Mouse (Mus musculus) hindbrain, embryonic 14.5 days (tissue): ENCODE measurements around the gene Arhgap28. TPM values are rescaled to one million over a fixed set of nuclear protein-coding genes. Genes with fewer than 3 reads are reported as not detected.
A peak's percentile ranks its signal among the peaks of the same experiment; 100 is the strongest.

ENCODE experiments used
- ATAC-seq: fragments of 200-750 bp; cut with Nextera tagmentation; 2 replicates; pipeline ENCODE4 v1.8.0; 2017; ENCODE audit warnings: moderate number of reproducible peaks, mild to moderate bottlenecking, moderate TSS enrichment, moderate library complexity; ENCODE audit not compliant: low FRiP score
- DNase-seq: peaks from one replicate; pipeline ENCODE4 v3.0.0-alpha.2; 2015; ENCODE audit warnings: low spot score
- H3K27ac ChIP-seq: fragments of 300-500 bp; sonication (generic); 2 replicates; pipeline ENCODE4 v1.5.1; 2014; ENCODE audit warnings: mild to moderate bottlenecking, moderate library complexity
- H3K27me3 ChIP-seq: fragments of 300-500 bp; sonication (generic); 2 replicates; pipeline ENCODE4 v1.6.1; 2014; ENCODE audit warnings: mild to moderate bottlenecking, low read length, mixed read lengths; ENCODE audit not compliant: control insufficient read depth, insufficient read depth
- H3K36me3 ChIP-seq: fragments of 300-500 bp; sonication (generic); replicated peaks from 2 replicates; pipeline ENCODE4 v1.6.1; 2014; ENCODE audit not compliant: control insufficient read depth, insufficient read depth
- H3K4me1 ChIP-seq: fragments of 300-500 bp; sonication (generic); replicated peaks from 2 replicates; pipeline ENCODE4 v1.6.1; 2014; ENCODE audit warnings: antibody characterized with exemption, low read length, mixed read lengths; ENCODE audit not compliant: control insufficient read depth, insufficient read depth
- H3K4me2 ChIP-seq: fragments of 300-500 bp; sonication (generic); replicated peaks from 2 replicates; pipeline ENCODE4 v1.6.1; 2014; ENCODE audit warnings: mild to moderate bottlenecking, moderate library complexity
- H3K4me3 ChIP-seq: fragments of 300-500 bp; sonication (generic); replicated peaks from 2 replicates; pipeline ENCODE4 v1.5.1; 2014; ENCODE audit warnings: mild to moderate bottlenecking, low read length
- H3K9ac ChIP-seq: fragments of 300-500 bp; sonication (generic); 2 replicates; pipeline ENCODE4 v1.6.1; 2014
- H3K9me3 ChIP-seq: fragments of 300-500 bp; sonication (generic); 2 replicates; pipeline ENCODE4 v1.6.1; 2016; ENCODE audit warnings: low read length; ENCODE audit not compliant: control insufficient read depth
- WGBS: fragments of 180-500 bp; shearing (Covaris S2); extraction: QIAGEN DNeasy Blood & Tissue Kit; methylation state at CpG from one replicate; pipeline ENCODE4 v1.1.7; 2014; 5-methylcytosine and 5-hydroxymethylcytosine counted together
- polyA plus RNA-seq: library from polyadenylated mRNA; unstranded; fragments of >200 nt; fragmentation: Nextera tagmentation; extraction: Ambion mirVana; gene quantifications from 2 replicates; pipeline ENCODE4 v1.2.1, GENCODE M21; 2014

The Arhgap28 gene
- polyA plus RNA-seq, 1 experiment from 2014 or later: 12.2 TPM

GRCm38 (mm10) chr17:68017095-68017494 is 13.2 kb upstream of the Arhgap28 start:
- H3K4me3 ChIP-seq: no peak overlapping the region
- ATAC-seq (no peak), DNase-seq (no peak)
- H3K27ac ChIP-seq: no peak overlapping the region
- WGBS: 62% methylated on average over 3 of the region's 3 CpGs
- H3K36me3 ChIP-seq: no peaks in the 10 kb centered on the region
- H3K27me3 ChIP-seq: no peaks in the 10 kb centered on the region
- no peak overlapping the region for H3K9ac ChIP-seq
- no peaks in the 10 kb centered on the region for H3K9me3 ChIP-seq
- H3K4me1 ChIP-seq: no peaks in the 10 kb centered on the region
- no peak overlapping the region for H3K4me2 ChIP-seq

- ATAC-seq (no peak), DNase-seq (no peak)
- Histone ChIP-seq H3K9me3 (no peaks in the 10 kb centered on the region), H3K9ac (no peak overlapping the region), H3K4me2 (no peak overlapping the region), H3K4me1 (no peaks in the 10 kb centered on the region), H3K4me3 (no peak overlapping the region), H3K36me3 (no peaks in the 10 kb centered on the region), H3K27ac (no peak overlapping the region), H3K27me3 (no peaks in the 10 kb centered on the region)
- 92% methylated on average over 5 of the region's 5 CpGs for WGBS
Measured at GRCm38 (mm10) chr17:68011606-68012005, 7.7 kb upstream of the Arhgap28 start.

GRCm38 (mm10) chr17:68010041-68010440 is 6.1 kb upstream of the Arhgap28 start:
- Histone ChIP-seq H3K9me3 (no peaks in the 10 kb centered on the region), H3K27me3 (no peaks in the 10 kb centered on the region), H3K36me3 (no peaks in the 10 kb centered on the region), H3K4me1 (0 out of 2 replicates have a peak, but pooled peaks cover 1% of the 10 kb centered on the region), H3K4me3 (no peak overlapping the region), H3K27ac (no peak overlapping the region), H3K9ac (no peak overlapping the region), H3K4me2 (no peak overlapping the region)
- 92% methylated on average over 5 of the region's 5 CpGs for WGBS
- ATAC-seq: no peak
- no peak for DNase-seq

GRCm38 (mm10) chr17:68004581-68005330 is 836 bp upstream of the Arhgap28 start:
- no peaks in the 10 kb centered on the region for H3K9me3 ChIP-seq
- H3K4me1 ChIP-seq: peaks cover 17% of the 10 kb centered on the region; the same call in 1 of the 2 replicates
- no peaks in the 10 kb centered on the region for H3K27me3 ChIP-seq
- 9% methylated on average over 10 of the region's 10 CpGs for WGBS
- DNase-seq: no peak
- no peaks in the 10 kb centered on the region for H3K36me3 ChIP-seq
- ATAC-seq: peak; percentile 45; the same call in 1 of the 2 replicates
- H3K27ac ChIP-seq: peak overlapping the region; percentile 80
- peak overlapping the region; percentile 66 for H3K9ac ChIP-seq
- peak overlapping the region; percentile 68 for H3K4me3 ChIP-seq
- H3K4me2 ChIP-seq: peak overlapping the region; percentile 86

GRCm38 (mm10) chr17:68002608-68003595 is 1.0 kb downstream of the Arhgap28 start:
- peak overlapping the region; percentile 86 for H3K4me2 ChIP-seq
- no peak for DNase-seq
- peak overlapping the region; percentile 68 for H3K4me3 ChIP-seq
- 39% methylated on average over 17 of the region's 17 CpGs for WGBS
- H3K36me3 ChIP-seq: no peaks in the 10 kb centered on the region
- H3K9me3 ChIP-seq: no peaks in the 10 kb centered on the region
- H3K9ac ChIP-seq: peak overlapping the region; percentile 66
- H3K4me1 ChIP-seq: peaks cover 17% of the 10 kb centered on the region; the same call in 1 of the 2 replicates
- H3K27me3 ChIP-seq: no peaks in the 10 kb centered on the region
- H3K27ac ChIP-seq: no peak overlapping the region; the same call in 1 of the 2 replicates
- ATAC-seq: no peak

- Histone ChIP-seq H3K27me3 (no peaks in the 10 kb centered on the region), H3K9me3 (no peaks in the 10 kb centered on the region), H3K4me3 (no peak overlapping the region), H3K4me2 (no peak overlapping the region), H3K36me3 (no peaks in the 10 kb centered on the region), H3K27ac (no peak overlapping the region), H3K4me1 (peaks cover 13% of the 10 kb centered on the region; the same call in 1 of the 2 replicates), H3K9ac (no peak overlapping the region)
- 82% methylated on average over 8 of the region's 8 CpGs for WGBS
- ATAC-seq (no peak), DNase-seq (no peak)
Measured at GRCm38 (mm10) chr17:67999801-68000200, 4.1 kb downstream of the Arhgap28 start.

GRCm38 (mm10) chr17:67996769-67997155 is 7.2 kb downstream of the Arhgap28 start:
- H3K27me3 ChIP-seq: no peaks in the 10 kb centered on the region
- H3K4me1 ChIP-seq: no peaks in the 10 kb centered on the region
- no peak overlapping the region for H3K4me2 ChIP-seq
- WGBS: 80% methylated on average over 7 of the region's 7 CpGs
- no peak overlapping the region for H3K9ac ChIP-seq
- H3K9me3 ChIP-seq: no peaks in the 10 kb centered on the region
- no peak overlapping the region for H3K4me3 ChIP-seq
- ATAC-seq (no peak), DNase-seq (no peak)
- H3K36me3 ChIP-seq: no peaks in the 10 kb centered on the region
- no peak overlapping the region for H3K27ac ChIP-seq

GRCm38 (mm10) chr17:67996097-67996768 is 7.7 kb downstream of the Arhgap28 start:
- no peak for DNase-seq
- WGBS: 23% methylated on average over 14 of the region's 14 CpGs

More at GRCm38 (mm10) chr17:67996097-67996768, 7.7 kb downstream of the Arhgap28 start:
- Histone ChIP-seq H3K9ac (no peak overlapping the region), H3K9me3 (no peaks in the 10 kb centered on the region), H3K4me3 (no peak overlapping the region), H3K4me1 (no peaks in the 10 kb centered on the region), H3K36me3 (no peaks in the 10 kb centered on the region), H3K27ac (no peak overlapping the region), H3K4me2 (no peak overlapping the region), H3K27me3 (no peaks in the 10 kb centered on the region)
- ATAC-seq: no peak
